Mouse (Mus musculus) cerebral cortex, adult 2 months (tissue): ENCODE measurements around the gene Plppr5.

Source experiments
- WGBS: fragments of 180-500 bp; shearing (Covaris S2); methylation state at CpG from one replicate; pipeline ENCODE4 v1.1.7; 2018; 5-methylcytosine and 5-hydroxymethylcytosine counted together

Gene Plppr5

GRCm38 (mm10) chr3:117574529-117575252, at the start of gene Plppr5:
Plppr5 (plus strand) TSS chr3:117574836.
- 15% methylated on average over 20 of the region's 20 CpGs for WGBS

DNA sequence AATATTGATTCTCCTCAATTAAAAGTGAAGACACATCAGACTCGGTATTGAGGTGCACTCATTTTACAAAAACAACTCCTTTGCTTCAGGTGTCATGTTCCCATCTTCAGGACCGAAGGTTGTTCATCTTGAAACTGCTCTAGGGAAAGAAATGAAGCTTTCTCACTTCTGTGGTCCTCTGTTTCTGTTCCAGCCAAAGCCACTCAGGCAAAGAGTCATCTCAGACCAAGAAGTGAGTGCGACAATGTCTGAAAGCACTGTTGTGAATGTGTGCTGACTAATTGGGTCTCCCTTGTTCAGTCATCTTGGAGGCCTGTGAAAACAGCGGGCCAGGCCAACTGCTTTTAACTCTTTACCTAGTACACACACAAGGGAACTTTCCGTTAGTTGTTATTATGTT, 24.7 kb upstream of the Plppr5 start:
- 77% methylated on average over 5 of the region's 5 CpGs for WGBS

GRCm38 (mm10) chr3:117550526-117550925, 24.1 kb upstream of the Plppr5 start:
- WGBS: 97% methylated on average over 4 of the region's 4 CpGs

DNA sequence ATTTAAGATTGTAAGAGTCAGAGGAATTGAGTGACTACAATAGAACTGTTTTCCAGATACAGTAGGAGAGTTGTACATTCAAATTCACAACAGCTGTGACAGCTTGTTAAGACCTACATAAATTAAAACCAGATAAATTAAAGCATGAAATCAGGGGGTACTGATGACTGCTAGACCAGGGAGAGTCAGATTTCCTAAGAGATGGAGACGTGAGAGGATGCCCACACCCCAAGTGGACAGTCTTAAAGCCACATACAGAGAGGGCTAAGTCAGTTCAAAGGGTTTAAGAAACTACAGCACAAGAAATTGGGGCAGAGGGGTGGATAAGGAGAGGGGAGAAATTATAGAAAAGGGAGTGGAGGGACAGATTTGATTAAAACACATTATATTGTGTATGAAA, 17.7 kb upstream of the Plppr5 start:
- WGBS: 51% methylated on average over 1 of the region's 1 CpGs

DNA sequence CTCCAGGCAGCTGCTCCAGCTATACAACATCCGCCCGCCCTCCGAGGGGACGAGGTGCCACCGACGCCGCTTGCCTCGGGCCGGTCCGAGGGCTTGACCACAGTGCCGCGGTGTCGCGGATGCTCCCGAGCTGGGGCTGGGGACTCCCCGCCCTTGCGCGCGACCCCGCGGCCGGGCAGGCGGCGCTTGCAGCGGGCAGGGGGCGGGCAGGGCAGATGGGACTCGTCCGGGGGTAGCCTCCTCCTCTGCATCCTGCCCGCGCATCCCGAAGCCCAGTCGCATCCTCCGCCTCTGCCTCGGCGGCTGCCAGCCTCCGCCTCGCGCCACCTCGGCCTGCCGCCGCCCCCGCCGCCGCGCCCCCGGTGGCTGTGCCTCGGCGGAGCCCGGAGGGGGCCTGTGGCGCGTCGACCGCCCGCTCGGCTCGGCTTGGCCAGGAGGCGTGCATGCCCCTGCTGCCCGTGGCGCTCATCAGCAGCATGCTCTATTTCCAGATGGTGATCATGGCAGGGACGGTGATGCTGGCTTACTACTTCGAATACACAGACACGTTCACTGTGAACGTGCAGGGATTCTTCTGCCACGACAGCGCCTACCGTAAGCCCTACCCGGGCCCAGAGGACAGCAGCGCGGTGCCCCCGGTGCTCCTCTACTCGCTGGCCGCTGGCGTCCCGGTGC, 754 bp downstream of the Plppr5 start:
- WGBS: under 1% methylated on average over 72 of the region's 74 CpGs

DNA sequence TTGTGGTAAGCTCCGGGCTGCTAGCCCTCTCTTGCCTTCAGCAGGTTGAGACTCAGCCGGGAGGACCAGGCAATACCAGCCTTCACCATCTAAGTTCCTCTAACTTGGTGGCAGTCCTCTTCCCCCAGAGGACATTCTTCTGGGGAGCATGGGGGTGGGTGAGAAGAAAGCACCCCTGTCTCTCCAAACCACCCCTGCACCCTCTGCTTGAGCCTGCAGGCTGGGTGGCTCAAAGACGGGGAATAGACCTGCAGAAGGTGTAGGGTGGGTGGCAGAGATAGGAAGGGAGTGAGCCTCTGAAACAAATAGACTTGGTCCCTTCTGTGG, 1.3 kb downstream of the Plppr5 start:
- WGBS: 6% methylated on average over 3 of the region's 3 CpGs

GRCm38 (mm10) chr3:117577349-117577748, 2.7 kb downstream of the Plppr5 start:
- 64% methylated on average over 2 of the region's 2 CpGs for WGBS

DNA sequence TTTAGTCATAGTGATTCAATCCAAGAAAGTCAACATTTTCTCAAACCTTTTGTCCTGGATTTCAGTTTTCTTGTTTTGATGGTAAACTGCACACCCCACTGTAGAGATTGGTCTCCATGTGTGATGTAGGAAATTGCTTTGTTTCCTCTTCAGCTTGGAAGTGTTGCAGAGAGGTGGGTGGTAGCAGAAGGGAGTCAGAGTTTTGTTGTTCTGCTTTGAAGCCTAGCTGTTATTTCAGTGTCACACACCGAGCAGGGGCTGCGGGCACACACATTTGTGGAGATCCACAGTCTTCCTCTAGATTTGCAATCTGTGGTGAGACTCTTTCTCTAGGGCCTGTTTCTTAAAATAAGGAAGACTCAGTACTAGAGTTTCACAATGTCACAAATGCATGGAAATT, 8.0 kb downstream of the Plppr5 start:
- 31% methylated on average over 2 of the region's 2 CpGs for WGBS

- WGBS: 25% methylated on average over 1 of the region's 1 CpGs
Observed at GRCm38 (mm10) chr3:117602404-117602803, 27.8 kb downstream of the Plppr5 start.

- WGBS: 43% methylated on average over 2 of the region's 2 CpGs
Observed at GRCm38 (mm10) chr3:117603458-117603857, 28.8 kb downstream of the Plppr5 start.

- 63% methylated on average over 5 of the region's 5 CpGs for WGBS
Observed at GRCm38 (mm10) chr3:117611453-117611852, 36.8 kb downstream of the Plppr5 start.

DNA sequence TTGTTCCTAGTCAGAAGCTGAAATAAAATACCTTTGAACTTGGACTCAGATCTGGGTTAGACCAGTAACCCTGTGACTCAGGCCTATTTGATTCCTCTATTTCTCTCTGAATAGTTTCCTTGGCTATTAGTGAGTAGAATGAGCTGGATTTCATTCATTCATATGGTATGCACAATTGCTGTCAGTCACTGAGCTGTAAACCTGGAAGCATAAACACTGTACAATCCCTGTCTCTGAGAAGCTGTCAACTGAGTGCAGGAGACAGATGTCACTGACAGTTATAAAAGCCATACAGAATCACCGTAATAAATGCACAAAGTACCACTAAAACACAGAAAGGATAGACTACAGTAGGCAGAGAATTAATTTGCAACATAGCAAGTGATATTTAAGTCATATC, 40.2 kb downstream of the Plppr5 start:
- 64% methylated on average over 1 of the region's 1 CpGs for WGBS

- WGBS: 80% methylated on average over 13 of the region's 13 CpGs
Observed at GRCm38 (mm10) chr3:117625257-117626001, 50.8 kb downstream of the Plppr5 start.

DNA sequence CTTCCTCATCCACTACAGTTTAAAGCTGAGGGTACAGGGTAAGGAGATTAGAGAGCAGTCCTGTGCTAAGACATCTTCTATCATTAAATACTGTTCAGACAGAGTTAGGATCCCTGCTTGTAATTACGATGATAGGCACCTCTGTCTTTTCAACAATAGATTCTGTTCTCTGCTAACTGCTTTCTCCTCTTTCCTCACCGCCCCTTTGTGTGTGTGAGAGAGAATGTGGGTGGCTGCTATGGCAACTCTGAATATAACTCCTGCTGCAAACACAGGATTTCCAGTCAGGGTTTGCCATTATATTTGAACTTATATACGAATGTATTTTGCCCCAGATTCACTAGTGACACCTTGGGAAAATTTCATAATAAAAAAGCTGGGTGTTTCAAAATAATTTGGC, 54.2 kb downstream of the Plppr5 start:
- WGBS: 28% methylated on average over 3 of the region's 3 CpGs

- 50% methylated on average over 2 of the region's 2 CpGs for WGBS
Observed at GRCm38 (mm10) chr3:117630332-117630731, 55.7 kb downstream of the Plppr5 start.

DNA sequence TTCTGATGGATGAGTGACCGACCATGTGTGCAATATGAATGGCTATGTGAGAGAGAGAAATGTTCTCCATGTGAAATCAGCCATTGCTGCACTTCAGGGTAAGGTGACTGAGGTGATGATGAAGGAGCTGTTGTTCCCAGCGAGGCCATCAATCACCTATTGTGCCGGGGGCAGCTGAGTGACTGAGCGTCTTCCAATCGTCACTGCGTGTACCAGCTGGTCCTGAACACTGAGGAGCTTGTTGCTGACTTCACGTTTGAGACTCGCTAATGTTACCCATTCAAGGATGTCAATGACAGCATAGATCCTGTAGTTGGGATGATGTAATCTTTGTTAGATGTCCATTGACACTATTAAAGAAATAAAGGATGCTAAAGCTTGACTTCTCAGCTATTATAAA, 74.0 kb downstream of the Plppr5 start:
- WGBS: 58% methylated on average over 8 of the region's 8 CpGs

DNA sequence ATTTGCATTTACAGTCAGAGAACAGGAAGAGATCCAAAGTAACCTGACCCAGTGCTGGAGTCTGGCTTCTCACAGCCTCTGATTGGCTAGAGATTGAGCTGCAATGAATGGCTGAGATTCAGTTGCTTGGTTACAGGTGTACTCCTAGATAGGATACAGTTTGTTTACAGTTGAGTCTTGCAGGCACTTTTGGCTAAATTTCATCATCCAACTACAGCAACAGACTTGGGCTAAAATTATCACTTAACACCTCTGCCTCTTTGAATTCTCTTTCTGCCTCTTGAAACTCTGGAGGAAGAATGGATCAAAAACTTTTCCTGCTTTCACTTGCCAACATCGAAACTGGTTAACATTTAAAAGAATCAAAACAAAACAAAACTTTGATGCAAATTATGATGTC, 89.7 kb downstream of the Plppr5 start:
- WGBS: 33% methylated on average over 1 of the region's 1 CpGs

- 59% methylated on average over 6 of the region's 6 CpGs for WGBS
Observed at GRCm38 (mm10) chr3:117679189-117679588, 104.6 kb downstream of the Plppr5 start.

DNA sequence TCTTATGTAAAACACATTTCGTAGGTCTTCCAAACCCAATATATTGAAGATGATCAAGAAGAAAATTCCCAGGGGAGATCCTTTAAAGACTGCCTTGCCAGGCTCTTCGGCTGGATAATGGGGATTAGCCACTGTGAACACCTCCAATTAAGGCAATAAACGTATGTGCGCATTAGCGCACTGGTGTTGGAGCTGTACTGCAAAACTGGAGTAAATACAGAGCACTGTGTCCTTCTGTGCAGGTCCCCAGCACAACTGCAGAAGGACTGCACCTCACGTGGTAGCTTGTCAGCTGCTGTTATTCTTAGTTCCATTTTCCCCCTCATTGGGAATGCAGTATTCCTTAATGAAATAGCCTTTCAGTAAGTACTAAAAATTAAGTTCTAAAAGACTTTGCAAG, 110.0 kb downstream of the Plppr5 start:
- WGBS: 50% methylated on average over 6 of the region's 6 CpGs

GRCm38 (mm10) chr3:117686036-117686435, 111.4 kb downstream of the Plppr5 start:
- 48% methylated on average over 3 of the region's 3 CpGs for WGBS

GRCm38 (mm10) chr3:117686648-117687047, 112.0 kb downstream of the Plppr5 start:
- WGBS: 47% methylated on average over 7 of the region's 7 CpGs

DNA sequence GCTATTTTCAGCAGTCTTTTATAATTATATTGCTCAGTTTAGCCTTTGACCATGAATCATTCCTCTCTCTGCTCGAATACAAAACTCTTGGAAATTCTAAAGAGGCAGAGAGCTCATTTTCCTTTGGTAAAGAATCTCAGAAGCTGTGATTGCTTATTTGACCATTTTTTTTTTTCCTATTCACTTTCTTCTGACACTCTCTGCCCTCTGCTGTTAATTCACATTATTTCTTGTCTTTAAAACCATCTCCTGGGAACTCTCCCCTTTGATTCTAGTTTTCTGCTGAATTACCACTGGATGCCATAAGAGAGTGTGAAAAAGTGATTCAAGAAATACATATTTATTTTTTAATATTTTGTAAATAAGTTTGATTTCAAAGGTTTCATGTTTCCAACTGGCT, 120.1 kb downstream of the Plppr5 start:
- WGBS: 11% methylated on average over 1 of the region's 1 CpGs

DNA sequence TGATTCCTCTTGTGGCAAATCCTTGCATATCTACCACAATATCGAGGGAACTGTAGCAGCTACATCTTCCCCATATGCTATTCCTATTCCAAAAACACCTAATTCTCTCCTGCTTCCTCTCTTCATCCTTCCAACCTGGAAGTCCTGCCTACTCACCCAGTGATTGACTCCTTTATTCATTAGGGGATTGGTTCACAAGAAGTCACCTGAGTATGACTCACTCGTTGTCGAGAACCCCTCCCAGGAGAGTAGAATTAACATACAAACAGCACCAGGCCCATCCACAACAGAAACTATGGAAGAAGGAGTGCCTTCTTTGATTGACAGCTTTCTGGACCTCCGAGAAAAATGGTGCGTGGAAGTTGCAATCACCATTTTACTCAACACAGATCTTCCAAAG, 121.7 kb downstream of the Plppr5 start:
- WGBS: 86% methylated on average over 5 of the region's 5 CpGs
